18 mouse cellular contexts compared by ENCODE assay signal in the genomic region with DNA sequence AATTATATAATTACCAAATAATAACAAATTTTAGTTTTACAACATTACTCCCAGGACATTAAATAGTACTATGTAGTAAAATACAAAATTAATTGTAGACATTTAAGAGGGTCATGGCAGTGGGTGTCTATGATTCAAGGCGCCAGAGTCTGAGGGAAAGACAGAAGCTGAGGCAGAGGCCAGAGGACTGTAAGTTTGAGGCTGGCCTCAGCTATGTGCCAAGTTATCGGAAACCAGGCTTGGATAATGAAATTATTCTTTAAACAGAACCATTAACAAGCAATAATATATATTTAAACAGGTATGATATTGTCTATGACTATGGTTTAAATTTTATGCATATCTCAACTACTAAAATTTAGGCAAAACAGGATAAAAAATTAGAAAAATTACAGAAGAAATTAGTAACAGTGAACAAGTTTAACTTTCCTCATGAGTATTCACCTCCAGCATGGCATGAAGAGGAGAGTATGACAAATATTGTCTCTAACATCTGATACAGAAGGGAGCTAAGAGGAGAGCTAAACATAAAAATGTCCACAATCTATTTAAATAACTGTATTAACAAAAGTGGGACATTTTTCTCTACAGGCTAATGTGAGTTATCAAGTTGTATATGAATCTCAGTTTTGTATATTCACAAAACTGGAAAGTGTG. TPM values are rescaled to one million over a fixed set of nuclear protein-coding genes. Genes with fewer than 3 reads are reported as not detected.
"Had no signal": no experiment of that assay in that cellular context is flagged by ENCODE, and none has a peak within 500 bp of the region (broad histone marks: within the 10 kb centered on the region; RNA-seq: fewer than 3 reads in every experiment).

No protein-coding gene starts in this region.

- H3K27me3 ChIP-seq: liver, embryonic 13.5 days; midbrain, embryonic 12.5 days; midbrain, embryonic 15.5 days had no signal

- H3K27ac ChIP-seq: kidney, postnatal 0 days; layer of hippocampus, adult 2 months; liver, embryonic 13.5 days; midbrain, embryonic 12.5 days; midbrain, embryonic 15.5 days; stomach, postnatal 0 days had no signal

- H3K36me3 ChIP-seq: liver, embryonic 13.5 days; midbrain, embryonic 12.5 days; midbrain, embryonic 15.5 days had no signal

- H3K4me3 ChIP-seq: layer of hippocampus, adult 2 months; liver, embryonic 13.5 days; midbrain, embryonic 12.5 days; midbrain, embryonic 15.5 days had no signal

- DNase-seq: kidney, postnatal 25 days; layer of hippocampus, adult 9-11 months; liver, embryonic 13.5 days; lung, adult 2 months; lung, postnatal 14 days; lung, postnatal 4 days; right cerebral cortex, postnatal 14 days; right cerebral cortex, postnatal 4 days; thymus, adult 2 months; thymus, postnatal 14 days had no signal

RNA-seq across cellular contexts. Expression of a gene that starts 0.9 kb away (rescaled TPM):
- total RNA-seq: layer of hippocampus, adult 2 months; layer of hippocampus, postnatal 25 days; left cerebral cortex, adult 18-20 months had no signal
- polyA plus RNA-seq: neural tube, embryonic 14.5 days had no signal
